Mouse (Mus musculus) CH12.LX (cell line): ENCODE measurements at regions not wholly inside any gene's neighbourhood (a gene's known extent, or its start where the extent isn't known, plus 50 kb on each side); places are given as distances from the start of the nearest gene placed in this dataset.

Experiments used
- DNase-seq: peaks from one replicate; pipeline ENCODE4 v3.0.0-alpha.2; 2013; ENCODE audit errors: extremely low read depth
- H3K27ac ChIP-seq: 2 replicates; pipeline ENCODE4 v1.5.1; 2012; ENCODE audit warnings: low read depth, mild to moderate bottlenecking, control low read depth, moderate library complexity; ENCODE audit not compliant: insufficient read depth
- H3K27me3 ChIP-seq: replicated peaks from 2 replicates; pipeline ENCODE3; 2012; ENCODE audit warnings: inconsistent platforms
- H3K36me3 ChIP-seq, 2 experiments: replicated peaks in 1 of 2; 2 replicates each; pipeline versions ENCODE3 to v1.6.1; 2012; ENCODE audit warnings: inconsistent platforms in 1 of 2, low read length in 1 of 2, mild to moderate bottlenecking in 1 of 2, mixed read lengths in 1 of 2, moderate library complexity in 1 of 2; ENCODE audit not compliant: control insufficient read depth in 1 of 2, insufficient read depth in 1 of 2
- H3K4me1 ChIP-seq, 2 experiments: 2 replicates each; pipeline ENCODE4 v1.6.1; 2012; ENCODE audit warnings: inconsistent platforms in 1 of 2, moderate library complexity in 1 of 2; ENCODE audit not compliant: insufficient read depth in 2 of 2, control insufficient read depth in 1 of 2
- H3K4me2 ChIP-seq: 2 replicates; pipeline ENCODE4 v1.6.1; 2012; ENCODE audit warnings: low read depth, mild to moderate bottlenecking, control low read depth; ENCODE audit not compliant: poor library complexity, insufficient read depth, severe bottlenecking
- H3K4me3 ChIP-seq, 3 experiments: fragments of 150-350 bp in 1 of 3; sonication (generic) in 1 of 3; replicated peaks in 1 of 3; 2 replicates each; pipeline versions ENCODE3 to v1.5.1; 2011 to 2012; ENCODE audit warnings: low read depth in 2 of 3, low read length in 2 of 3, mild to moderate bottlenecking in 2 of 3, moderate library complexity in 2 of 3, control low read depth in 1 of 3, improper control_type of control experiment in 1 of 3, inconsistent platforms in 1 of 3, mixed read lengths in 1 of 3; ENCODE audit not compliant: poor library complexity in 1 of 3
- H3K79me2 ChIP-seq: replicated peaks from 2 replicates; pipeline ENCODE4 v1.6.1; 2012; ENCODE audit warnings: mild to moderate bottlenecking, moderate library complexity; ENCODE audit not compliant: control insufficient read depth, poor library complexity, insufficient read depth, severe bottlenecking; ENCODE audit errors: extremely low read depth
- H3K9ac ChIP-seq: 2 replicates; pipeline ENCODE4 v1.6.1; 2012; ENCODE audit warnings: low read depth, mild to moderate bottlenecking, control low read depth, moderate library complexity; ENCODE audit not compliant: insufficient read depth
- H3K9me3 ChIP-seq: replicated peaks from 2 replicates; pipeline ENCODE3; 2012; ENCODE audit warnings: low read length, inconsistent platforms, mixed read lengths
- CHD2 ChIP-seq: IDR thresholded peaks from 2 replicates; pipeline ENCODE4 v1.6.1; 2011; ENCODE audit warnings: low read length, improper control_type of control experiment
- ELF1 ChIP-seq: IDR thresholded peaks from 2 replicates; pipeline ENCODE4 v1.6.1; 2014; ENCODE audit warnings: low read depth, mild to moderate bottlenecking, inconsistent platforms, low read length, improper control_type of control experiment
- EP300 ChIP-seq: IDR thresholded peaks from 2 replicates; pipeline ENCODE4 v1.6.1; 2011; ENCODE audit warnings: low read length, improper control_type of control experiment
- ETS1 ChIP-seq: conservative IDR thresholded peaks from 2 replicates; pipeline ENCODE4 v1.6.1; 2012; ENCODE audit warnings: low read depth, mild to moderate bottlenecking, inconsistent platforms, low read length, improper control_type of control experiment, moderate library complexity
- HCFC1 ChIP-seq: IDR thresholded peaks from 2 replicates; pipeline ENCODE4 v1.6.1; 2012; ENCODE audit warnings: low read depth, mild to moderate bottlenecking, inconsistent platforms, low read length, improper control_type of control experiment
- IRF4 ChIP-seq: IDR thresholded peaks from 2 replicates; pipeline ENCODE4 v1.6.1; 2014; ENCODE audit warnings: low read depth, mild to moderate bottlenecking, inconsistent platforms, low read length, improper control_type of control experiment
- KAT2A ChIP-seq: IDR thresholded peaks from 2 replicates; pipeline ENCODE4 v1.6.1; 2012; ENCODE audit warnings: low read length, improper control_type of control experiment, inconsistent platforms; ENCODE audit not compliant: insufficient replicate concordance
- MAFK ChIP-seq: IDR thresholded peaks from 2 replicates; pipeline ENCODE4 v1.6.1; 2011; ENCODE audit warnings: low read length, improper control_type of control experiment; ENCODE audit not compliant: insufficient replicate concordance
- MAX ChIP-seq: IDR thresholded peaks from 2 replicates; pipeline ENCODE4 v1.6.1; 2011; ENCODE audit warnings: low read length, improper control_type of control experiment
- NELFE ChIP-seq: IDR thresholded peaks from 2 replicates; pipeline ENCODE4 v1.6.1; 2011; ENCODE audit warnings: low read depth, low read length, improper control_type of control experiment
- PAX5 ChIP-seq: IDR thresholded peaks from 2 replicates; pipeline ENCODE4 v1.6.1; 2012; ENCODE audit warnings: low read length, inconsistent platforms, mixed read lengths
- RAD21 ChIP-seq: IDR thresholded peaks from 2 replicates; pipeline ENCODE4 v1.6.1; 2011; ENCODE audit warnings: low read depth, mild to moderate bottlenecking, low read length, improper control_type of control experiment, moderate library complexity
- SIN3A ChIP-seq: IDR thresholded peaks from 2 replicates; pipeline ENCODE4 v1.6.1; 2012; ENCODE audit warnings: low read length, improper control_type of control experiment, inconsistent platforms
- UBTF ChIP-seq: IDR thresholded peaks from 2 replicates; pipeline ENCODE4 v1.6.1; 2012; ENCODE audit warnings: low read depth, mild to moderate bottlenecking, inconsistent platforms, low read length, improper control_type of control experiment, moderate library complexity
- USF2 ChIP-seq: conservative IDR thresholded peaks from 2 replicates; pipeline ENCODE4 v1.6.1; 2011; ENCODE audit warnings: low read depth, low read length, improper control_type of control experiment
- ZC3H11A ChIP-seq: IDR thresholded peaks from 2 replicates; pipeline ENCODE4 v1.6.1; 2012; ENCODE audit warnings: low read depth, mild to moderate bottlenecking, inconsistent platforms, low read length, improper control_type of control experiment
- ZKSCAN1 ChIP-seq: IDR thresholded peaks from 2 replicates; pipeline ENCODE4 v1.6.1; 2012; ENCODE audit warnings: low read depth, inconsistent platforms, low read length, improper control_type of control experiment, borderline replicate concordance
- ZMIZ1 ChIP-seq: IDR thresholded peaks from 2 replicates; pipeline ENCODE4 v1.6.1; 2012; ENCODE audit warnings: low read depth, mild to moderate bottlenecking, inconsistent platforms, low read length, improper control_type of control experiment
- dilution Hi-C: fragments of 300-500 bp; cut with MboI; formaldehyde crosslinking; loops from 2 replicates; pipeline ENCODE4 v1.14.3; 2020; ENCODE audit warnings: low sequenced_read_pairs; ENCODE audit not compliant: extremely low pct_unique_long_range_greater_than_20kb, extremely low pct_ligation_motif_present
- in situ Hi-C: fragments of 300-500 bp; cut with MboI; formaldehyde crosslinking; loops from 3 replicates; pipeline ENCODE4 v1.14.3; 2019; ENCODE audit warnings: low sequenced_read_pairs, low pct_ligation_motif_present, low pct_unique_long_range_greater_than_20kb, mixed read lengths

GRCm38 (mm10) chr7:125271356-125271755 lies 173.1 kb upstream of the Kdm8 start:
- in situ Hi-C loops: no loop called here

GRCm38 (mm10) chr7:125281371-125281770 lies 163.1 kb upstream of the Kdm8 start:
- TF ChIP-seq ETS1: no peak
- no peak for TF ChIP-seq CHD2
- TF ChIP-seq HCFC1: no peak
- TF ChIP-seq ZKSCAN1: no peak
- TF ChIP-seq ZMIZ1: no peak
- no peak for TF ChIP-seq EP300
- no peak for TF ChIP-seq SIN3A
- no peak for TF ChIP-seq UBTF
- TF ChIP-seq ELF1: no peak
- no peak for TF ChIP-seq MAX
- TF ChIP-seq PAX5: no peak
- no peak for TF ChIP-seq IRF4
- TF ChIP-seq, all 38 proteins: peak for 0
- no peak for DNase-seq
- Histone ChIP-seq H3K4me2 (no peak overlapping the region), H3K4me1 (no peaks in the 10 kb centered on the region), H3K9ac (no peak overlapping the region), H3K27ac (no peak overlapping the region), H3K27me3 (peaks cover 78% of the 10 kb centered on the region), H3K9me3 (no peaks in the 10 kb centered on the region), H3K4me3 (no peak overlapping the region), H3K79me2 (no peaks in the 10 kb centered on the region), H3K36me3 (no peaks in the 10 kb centered on the region)
- in situ Hi-C loops: no loop called here
- dilution Hi-C loops: no loop called here

More at GRCm38 (mm10) chr7:125271356-125271755, 173.1 kb upstream of the Kdm8 start:
- dilution Hi-C loops: no loop called here
- Histone ChIP-seq H3K27ac (no peak overlapping the region), H3K27me3 (peaks cover 83% of the 10 kb centered on the region), H3K9ac (no peak overlapping the region), H3K9me3 (peaks cover 3% of the 10 kb centered on the region), H3K4me3 (no peak overlapping the region)
- no peak for DNase-seq
- TF ChIP-seq MAFK: no peak
- TF ChIP-seq KAT2A: no peak
- TF ChIP-seq RAD21: no peak
- TF ChIP-seq NELFE: no peak
- no peak for TF ChIP-seq USF2
- no peak for TF ChIP-seq ZC3H11A
- TF ChIP-seq, all 38 proteins: peak for 0
- Histone ChIP-seq H3K36me3 (no peaks in the 10 kb centered on the region), H3K4me2 (no peak overlapping the region), H3K79me2 (no peaks in the 10 kb centered on the region), H3K4me1 (no peaks in the 10 kb centered on the region)
